ENCODE assay signal across 17 mouse cellular contexts in the genomic region with DNA sequence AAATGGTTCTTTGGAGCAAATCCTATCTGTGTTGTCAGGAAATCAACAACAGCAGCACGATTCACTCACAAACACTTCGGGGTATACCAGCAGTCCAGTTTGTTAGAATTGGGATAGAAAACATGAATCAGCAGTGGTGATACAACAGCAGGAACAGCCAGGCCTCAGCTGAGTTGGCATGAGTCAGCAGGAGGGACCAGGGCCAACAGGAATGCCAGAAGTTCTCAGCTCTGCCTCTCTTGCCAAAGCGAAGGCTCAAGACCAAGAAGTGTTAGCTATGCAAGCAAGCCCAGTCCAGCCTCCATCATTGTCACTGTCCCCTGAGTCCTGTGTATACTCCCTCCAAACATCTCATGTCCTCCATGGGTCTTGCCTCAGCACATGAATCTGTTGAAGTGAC. TPM values are rescaled to one million over a fixed set of nuclear protein-coding genes. Genes with fewer than 3 reads are reported as not detected.
A peak's percentile ranks its signal among the peaks of the same experiment; 100 is the strongest.
DNase-seq lines count a peak whose midpoint lies in the region; ATAC-seq lines count a peak whose summit lies in the region.
"Had no signal": no experiment of that assay in that cellular context is flagged by ENCODE, and none has a peak within 500 bp of the region (broad histone marks: within the 10 kb centered on the region; RNA-seq: fewer than 3 reads in every experiment).

No protein-coding gene starts in this region.

- no peaks in the 10 kb centered on the region for H3K36me3 ChIP-seq in heart, embryonic 11.5 days (ENCODE audit: control insufficient read depth, insufficient read depth, low read length)
- no peaks in the 10 kb centered on the region for H3K36me3 ChIP-seq in megakaryocyte, embryonic 14.5 days (replicated peaks; ENCODE audit: low read length)
- H3K36me3 ChIP-seq: embryonic facial prominence, embryonic 13.5 days; limb, embryonic 15.5 days had no signal

- H3K4me1 ChIP-seq in heart, embryonic 11.5 days (ENCODE audit: control insufficient read depth, insufficient read depth, low read length), result no peaks in the 10 kb centered on the region
- peaks cover 8% of the 10 kb centered on the region for H3K4me1 ChIP-seq in megakaryocyte, embryonic 14.5 days
- H3K4me1 ChIP-seq: embryonic facial prominence, embryonic 13.5 days; limb, embryonic 15.5 days had no signal

- WGBS in heart, embryonic 11.5 days (ENCODE audit: insufficient replicate concordance), result 90% methylated on average over 3 of the region's 3 CpGs

- peak; percentile 24 to 40 for DNase-seq in heart, postnatal 10 days
- peak; percentile 62 for DNase-seq in adrenal gland, postnatal 10 days
- DNase-seq in right cerebral cortex, postnatal 36 days (ENCODE audit: low spot score in 2 of 2), result peak; percentile 12 to 20
- DNase-seq in spleen, adult 18-20 months, result no peak
- DNase-seq: cerebellum, adult 18-20 months had no signal

- intact Hi-C loops in heart, postnatal 10 days (cut with DNase I), result no loop called here

- no peak for ATAC-seq in heart, embryonic 11.5 days (replicated peaks; ENCODE audit: insufficient number of reproducible peaks, low FRiP score, low TSS enrichment)
- ATAC-seq in megakaryocyte, adult 5-6 weeks (ENCODE audit: poor library complexity, severe bottlenecking), result no peak
- ATAC-seq: activated CD4-positive, CD25-positive, alpha-beta regulatory T cell, adult 4 months; intestine, postnatal 0 days had no signal

- no peak overlapping the region for H3K9ac ChIP-seq in heart, embryonic 11.5 days (ENCODE audit: low read depth, low read length)
- H3K9ac ChIP-seq: embryonic facial prominence, embryonic 13.5 days; limb, embryonic 15.5 days had no signal

- H3K4me2 ChIP-seq in heart, embryonic 11.5 days, result no peak overlapping the region
- H3K4me2 ChIP-seq: embryonic facial prominence, embryonic 13.5 days; limb, embryonic 15.5 days had no signal

- no peak overlapping the region for H3K4me3 ChIP-seq in heart, embryonic 11.5 days (ENCODE audit: low read depth, low read length)
- peak overlapping the region; percentile 4 for H3K4me3 ChIP-seq in megakaryocyte, embryonic 14.5 days (replicated peaks)
- H3K4me3 ChIP-seq: embryonic facial prominence, embryonic 13.5 days; layer of hippocampus, adult 2 months; limb, embryonic 15.5 days; myocyte had no signal

- no peaks in the 10 kb centered on the region for H3K9me3 ChIP-seq in heart, embryonic 11.5 days (replicated peaks; ENCODE audit: control insufficient read depth, low read length)
- peaks cover 40% of the 10 kb centered on the region for H3K9me3 ChIP-seq in megakaryocyte, embryonic 14.5 days
- H3K9me3 ChIP-seq: embryonic facial prominence, embryonic 13.5 days; limb, embryonic 15.5 days had no signal

- no peak overlapping the region for H3K27ac ChIP-seq in heart, embryonic 11.5 days (ENCODE audit: low read depth, low read length)
- H3K27ac ChIP-seq: embryonic facial prominence, embryonic 13.5 days; layer of hippocampus, adult 2 months; limb, embryonic 15.5 days had no signal

- H3K27me3 ChIP-seq in heart, embryonic 11.5 days (ENCODE audit: control insufficient read depth, insufficient read depth, low read length), result no peaks in the 10 kb centered on the region
- H3K27me3 ChIP-seq in megakaryocyte, embryonic 14.5 days (replicated peaks), result no peaks in the 10 kb centered on the region
- H3K27me3 ChIP-seq: embryonic facial prominence, embryonic 13.5 days; limb, embryonic 15.5 days had no signal

RNA-seq across cellular contexts. Expression of gene Slc22a16, which starts 27.0 kb away (rescaled TPM):
- not detected for total RNA-seq in heart, postnatal 10 days (2021)
- polyA plus RNA-seq in heart, embryonic 11.5 days (2014; fragmentation: Nextera tagmentation; extraction: Ambion mirVana), result not detected in 2 replicates
- polyA plus RNA-seq in megakaryocyte, embryonic 14.5 days (2012; ENCODE audit: insufficient read depth, low replicate concordance), result not detected in 2 replicates
- total RNA-seq in megakaryocyte, adult 5-6 weeks (2015), result not detected in 2 replicates
- total RNA-seq in megakaryocyte, adult 5-6 weeks (2017), result not detected in 2 replicates
- not detected for total RNA-seq in adrenal gland, postnatal 10 days (2021)
- total RNA-seq: heart, postnatal 14 days; layer of hippocampus, adult 2 months; megakaryocyte-erythroid progenitor cell, adult 5-6 weeks had no signal
- polyA plus RNA-seq: activated CD4-positive, CD25-positive, alpha-beta regulatory T cell, adult 4 months; embryonic facial prominence, embryonic 13.5 days; intestine, postnatal 0 days; limb, embryonic 15.5 days; myocyte; stomach, embryonic 14.5 days had no signal

RNA-seq across cellular contexts. Expression of gene Ddo, which starts 32.6 kb away (rescaled TPM):
- 10 to 100 TPM; 24.2 to 24.9 TPM for total RNA-seq in heart, postnatal 10 days (2021)
- 5.3 and 6.0 TPM in 2 replicates for polyA plus RNA-seq in heart, embryonic 11.5 days (2014; fragmentation: Nextera tagmentation; extraction: Ambion mirVana)
- polyA plus RNA-seq in megakaryocyte, embryonic 14.5 days (2012; ENCODE audit: insufficient read depth, low replicate concordance), result not detected in 2 replicates
- total RNA-seq in megakaryocyte, adult 5-6 weeks (2015), result not detected in 2 replicates
- not detected in 2 replicates for total RNA-seq in megakaryocyte, adult 5-6 weeks (2017)
- 10 to 100 TPM; 25.3 to 36.5 TPM for total RNA-seq in adrenal gland, postnatal 10 days (2021)
- total RNA-seq: megakaryocyte-erythroid progenitor cell, adult 5-6 weeks had no signal
- polyA plus RNA-seq: activated CD4-positive, CD25-positive, alpha-beta regulatory T cell, adult 4 months had no signal

Comparison
In these comparisons a context has a peak if more than half of its experiments do, and no peak if none do; other contexts are left out.
1. DNase-seq: peak in heart, postnatal 10 days (2 of 2), adrenal gland, postnatal 10 days (single experiment) and right cerebral cortex, postnatal 36 days (2 of 2); none in spleen, adult 18-20 months (0 of 2).
2. RNA of gene Ddo, which starts 32.6 kb away (total RNA-seq): 25.3 to 36.5 TPM in adrenal gland, postnatal 10 days and 24.2 to 24.9 TPM in heart, postnatal 10 days; not detected in megakaryocyte, adult 5-6 weeks; every median in the first group is over 10 times any median in the second.